18 mouse cellular contexts compared by ENCODE assay signal in genomic region chr5:117761181-117761832, GRCm38 (mm10). TPM values are rescaled to one million over a fixed set of nuclear protein-coding genes. Genes with fewer than 3 reads are reported as not detected.
DNase-seq lines count a peak whose midpoint lies in the region; ATAC-seq and TF ChIP-seq lines count a peak whose summit lies in the region.
"Had no signal": no experiment of that assay in that cellular context is flagged by ENCODE, and none has a peak within 500 bp of the region (broad histone marks: within the 10 kb centered on the region; RNA-seq: fewer than 3 reads in every experiment).

No protein-coding gene starts in this region.

- H3K4me2 ChIP-seq in liver, postnatal 0 days (ENCODE audit: low read depth, low read length), result no peak overlapping the region
- H3K4me2 ChIP-seq in liver, embryonic 12.5 days, result no peak overlapping the region
- H3K4me2 ChIP-seq: embryonic facial prominence, embryonic 13.5 days; forebrain, embryonic 15.5 days; heart, embryonic 15.5 days; midbrain, embryonic 15.5 days; stomach, embryonic 15.5 days had no signal

- no peak for ATAC-seq in liver, postnatal 0 days
- ATAC-seq in liver, embryonic 12.5 days, result no peak
- ATAC-seq: forebrain, embryonic 15.5 days; midbrain, embryonic 15.5 days had no signal

- H3K9ac ChIP-seq in liver, postnatal 0 days (replicated peaks), result no peak overlapping the region
- no peak overlapping the region for H3K9ac ChIP-seq in liver, embryonic 12.5 days
- H3K9ac ChIP-seq: embryonic facial prominence, embryonic 13.5 days; forebrain, embryonic 15.5 days; heart, embryonic 15.5 days; midbrain, embryonic 15.5 days; stomach, embryonic 15.5 days had no signal

- H3K36me3 ChIP-seq in liver, postnatal 0 days (replicated peaks; ENCODE audit: insufficient read depth, low read length), result no peaks in the 10 kb centered on the region
- no peaks in the 10 kb centered on the region for H3K36me3 ChIP-seq in liver, embryonic 12.5 days
- H3K36me3 ChIP-seq: embryonic facial prominence, embryonic 13.5 days; heart, embryonic 15.5 days; stomach, embryonic 15.5 days had no signal

- TF ChIP-seq POLR2A in cortical plate, adult 2 months (IDR thresholded peaks at IDR 0.05; ENCODE audit: extremely low read depth, insufficient read depth, low read length), result no peak

- H3K4me1 ChIP-seq in liver, postnatal 0 days (ENCODE audit: insufficient read depth), result no peaks in the 10 kb centered on the region
- H3K4me1 ChIP-seq in liver, embryonic 12.5 days, result no peaks in the 10 kb centered on the region
- H3K4me1 ChIP-seq in cortical plate, adult 2 months (ENCODE audit: control insufficient read depth, insufficient read depth, low read length), result no peaks in the 10 kb centered on the region
- H3K4me1 ChIP-seq: embryonic facial prominence, embryonic 13.5 days; heart, embryonic 15.5 days; midbrain, embryonic 15.5 days; stomach, embryonic 15.5 days had no signal

- no peak overlapping the region for H3K27ac ChIP-seq in gastrocnemius, adult 2 months
- no peak overlapping the region for H3K27ac ChIP-seq in liver, postnatal 0 days (ENCODE audit: low read depth)
- H3K27ac ChIP-seq in liver, embryonic 12.5 days, result no peak overlapping the region
- no peak overlapping the region for H3K27ac ChIP-seq in cortical plate, adult 2 months (ENCODE audit: insufficient read depth, low read length)
- H3K27ac ChIP-seq: embryonic facial prominence, embryonic 13.5 days; forebrain, embryonic 15.5 days; heart, embryonic 15.5 days; midbrain, embryonic 15.5 days; stomach, embryonic 15.5 days had no signal

- no peak overlapping the region for H3K4me3 ChIP-seq in gastrocnemius, adult 2 months
- no peak overlapping the region for H3K4me3 ChIP-seq in liver, postnatal 0 days (ENCODE audit: low read depth, low read length)
- H3K4me3 ChIP-seq in liver, embryonic 12.5 days, result no peak overlapping the region
- no peak overlapping the region for H3K4me3 ChIP-seq in cortical plate, adult 2 months (ENCODE audit: insufficient read depth, low read length)
- H3K4me3 ChIP-seq: embryonic facial prominence, embryonic 13.5 days; forebrain, embryonic 15.5 days; heart, embryonic 15.5 days; midbrain, embryonic 15.5 days; stomach, embryonic 15.5 days had no signal

- intact Hi-C loops in gastrocnemius, adult 2 months (cut with DNase I), result no loop called here
- intact Hi-C loops in gastrocnemius, postnatal 36 days (cut with DNase I), result no loop called here

- no peaks in the 10 kb centered on the region for H3K27me3 ChIP-seq in liver, postnatal 0 days (ENCODE audit: insufficient read depth, low read length)
- H3K27me3 ChIP-seq in liver, embryonic 12.5 days (replicated peaks), result no peaks in the 10 kb centered on the region
- H3K27me3 ChIP-seq: embryonic facial prominence, embryonic 13.5 days; forebrain, embryonic 15.5 days; heart, embryonic 15.5 days; midbrain, embryonic 15.5 days; stomach, embryonic 15.5 days had no signal

- 61% methylated on average over 9 of the region's 9 CpGs for WGBS in liver, postnatal 0 days (ENCODE audit: insufficient replicate concordance)
- 55% methylated on average over 9 of the region's 9 CpGs for WGBS in liver, embryonic 12.5 days (ENCODE audit: insufficient replicate concordance)

- no peak for DNase-seq in gastrocnemius, adult 2 months
- DNase-seq in gastrocnemius, postnatal 36 days, result no peak
- DNase-seq in liver, postnatal 0 days, result no peak
- peak; percentile 52 for DNase-seq in ES-CJ7 (ENCODE audit: low read depth, low spot score)
- no peak for DNase-seq in thymus, postnatal 4 days
- no peak for DNase-seq in embryo, embryonic 9.5 days (ENCODE audit: extremely low spot score)
- DNase-seq: adrenal gland, adult 8-10 months; gastrocnemius, postnatal 25 days; lung, postnatal 10 days; right cerebral cortex, postnatal 14 days had no signal

- peak; percentile 56 for TF ChIP-seq CTCF in gastrocnemius, adult 2 months (IDR thresholded peaks at IDR 0.05)
- peak; percentile 60 for TF ChIP-seq CTCF in liver, postnatal 0 days (IDR thresholded peaks at IDR 0.05; ENCODE audit: low read depth)
- TF ChIP-seq CTCF in cortical plate, adult 2 months (IDR thresholded peaks at IDR 0.05; ENCODE audit: extremely low read depth, insufficient read depth, low read length), result peak; percentile 27

- no peak for TF ChIP-seq EP300 in liver, postnatal 0 days (IDR thresholded peaks at IDR 0.05; ENCODE audit: low read depth)

- peaks cover 8% of the 10 kb centered on the region for H3K9me3 ChIP-seq in liver, postnatal 0 days (ENCODE audit: low read length)
- peaks cover 11% of the 10 kb centered on the region; the same call in 1 of the 2 replicates for H3K9me3 ChIP-seq in liver, embryonic 12.5 days (replicated peaks)
- H3K9me3 ChIP-seq: embryonic facial prominence, embryonic 13.5 days; forebrain, embryonic 15.5 days; heart, embryonic 15.5 days; midbrain, embryonic 15.5 days; stomach, embryonic 15.5 days had no signal

RNA-seq across cellular contexts. Expression of gene Nos1, which starts 19.5 kb away (rescaled TPM):
- 10 to 100 TPM; 50.9 to 64.4 TPM for total RNA-seq in gastrocnemius, adult 2 months (2021)
- 10 to 100 TPM; 30.9 to 33.4 TPM for total RNA-seq in gastrocnemius, postnatal 36 days (2021)
- 0.11 TPM in 1 of 2 replicates, not detected in the other for polyA plus RNA-seq in liver, postnatal 0 days (2015; fragmentation: Nextera tagmentation; extraction: Ambion mirVana)
- 0.01 and 0.02 TPM in 2 replicates for polyA plus RNA-seq in liver, embryonic 12.5 days (2016; fragmentation: Nextera tagmentation; extraction: Ambion mirVana)
- 8.3 and 8.8 TPM in 2 replicates for polyA plus RNA-seq in cortical plate, adult 2 months (2012; rRNA removed)
- total RNA-seq: neutrophil, adult 5-6 weeks had no signal
